Mouse (Mus musculus) neural tube, embryonic 13.5 days (tissue): ENCODE data around the gene Lamc3. TPM values are rescaled to one million over a fixed set of nuclear protein-coding genes. Genes with fewer than 3 reads are reported as not detected.

ENCODE experiments used
- ATAC-seq: fragments of 200-750 bp; cut with Nextera tagmentation; 2 replicates; pipeline ENCODE4 v1.8.0; 2017; ENCODE audit warnings: low read depth, mild to moderate bottlenecking, moderate TSS enrichment, moderate library complexity
- H3K27ac ChIP-seq: fragments of 300-500 bp; sonication (generic); replicated peaks from 2 replicates; pipeline ENCODE4 v1.5.1; 2015; ENCODE audit warnings: moderate library complexity, mild to moderate bottlenecking, inconsistent platforms
- H3K27me3 ChIP-seq: fragments of 300-500 bp; sonication (generic); 2 replicates; pipeline ENCODE4 v1.6.1; 2015; ENCODE audit warnings: mild to moderate bottlenecking, inconsistent platforms
- H3K36me3 ChIP-seq: fragments of 300-500 bp; sonication (generic); 2 replicates; pipeline ENCODE4 v1.6.1; 2015; ENCODE audit warnings: mild to moderate bottlenecking, inconsistent platforms
- H3K4me1 ChIP-seq: fragments of 300-500 bp; sonication (generic); replicated peaks from 2 replicates; pipeline ENCODE4 v1.6.1; 2015; ENCODE audit warnings: inconsistent platforms
- H3K4me2 ChIP-seq: fragments of 300-500 bp; sonication (generic); 2 replicates; pipeline ENCODE4 v1.6.1; 2015; ENCODE audit warnings: inconsistent platforms, mild to moderate bottlenecking, moderate library complexity
- H3K4me3 ChIP-seq: fragments of 300-500 bp; sonication (generic); 2 replicates; pipeline ENCODE4 v1.5.1; 2015; ENCODE audit warnings: mild to moderate bottlenecking, inconsistent platforms
- H3K9ac ChIP-seq: fragments of 300-500 bp; sonication (generic); 2 replicates; pipeline ENCODE4 v1.6.1; 2015; ENCODE audit warnings: moderate library complexity, mild to moderate bottlenecking, inconsistent platforms
- H3K9me3 ChIP-seq: fragments of 300-500 bp; sonication (generic); 2 replicates; pipeline ENCODE4 v1.6.1; 2016; ENCODE audit warnings: inconsistent platforms
- WGBS: fragments of 180-500 bp; shearing (Covaris S2); methylation state at CpG from one replicate; pipeline ENCODE4 v1.1.7; 2015; 5-methylcytosine and 5-hydroxymethylcytosine counted together
- polyA plus RNA-seq: library from polyadenylated mRNA; unstranded; fragments of >200 nt; fragmentation: Nextera tagmentation; extraction: Ambion mirVana; gene quantifications from 2 replicates; pipeline ENCODE4 v1.2.1, GENCODE M21; 2015

Lamc3 gene
- 5.3 and 5.7 TPM in 2 replicates for polyA plus RNA-seq

GRCm38 (mm10) chr2:31887030-31887429, at the start of gene Lamc3:
TSS of gene Lamc3 (plus strand) at chr2:31887291.
- Histone ChIP-seq H3K4me2 (peak within 1 kb of the TSS; percentile 40), H3K27ac (no peak within 1 kb of the TSS), H3K4me3 (peak within 1 kb of the TSS; percentile 26), H3K4me1 (peaks cover 9% of the 10 kb centered on the region), H3K9me3 (no peaks in the 10 kb centered on the region), H3K27me3 (peaks cover 86% of the 10 kb centered on the region), H3K36me3 (no peaks in the 10 kb centered on the region), H3K9ac (peak within 1 kb of the TSS; percentile 41; the same call in 1 of the 2 replicates)
- ATAC-seq = no peak
- WGBS = 5% methylated on average over 26 of the region's 26 CpGs

GRCm38 (mm10) chr2:31838868-31839267, 48.2 kb upstream of the Lamc3 start:
- peaks cover 45% of the 10 kb centered on the region for H3K27me3 ChIP-seq
- no peaks in the 10 kb centered on the region for H3K36me3 ChIP-seq
- H3K4me3 ChIP-seq = no peak overlapping the region
- ATAC-seq = no peak
- 44% methylated on average over 1 of the region's 1 CpGs for WGBS
- no peak overlapping the region for H3K4me2 ChIP-seq
- peaks cover 24% of the 10 kb centered on the region for H3K4me1 ChIP-seq
- H3K27ac ChIP-seq = no peak overlapping the region
- no peaks in the 10 kb centered on the region for H3K9me3 ChIP-seq
- no peak overlapping the region for H3K9ac ChIP-seq

GRCm38 (mm10) chr2:31844729-31845136, 42.4 kb upstream of the Lamc3 start:
- Histone ChIP-seq H3K27me3 (peaks cover 80% of the 10 kb centered on the region), H3K4me1 (peaks cover 27% of the 10 kb centered on the region), H3K36me3 (no peaks in the 10 kb centered on the region), H3K4me3 (peak overlapping the region; percentile 46), H3K9me3 (no peaks in the 10 kb centered on the region), H3K9ac (no peak overlapping the region), H3K4me2 (peak overlapping the region; percentile 87), H3K27ac (no peak overlapping the region)
- peak; percentile 48 for ATAC-seq
- 2% methylated on average over 10 of the region's 10 CpGs for WGBS

- Histone ChIP-seq H3K9me3 (no peaks in the 10 kb centered on the region), H3K4me3 (peak overlapping the region; percentile 46), H3K27ac (no peak overlapping the region), H3K4me2 (peak overlapping the region; percentile 87), H3K4me1 (peaks cover 27% of the 10 kb centered on the region), H3K36me3 (no peaks in the 10 kb centered on the region), H3K9ac (peak overlapping the region; percentile 63), H3K27me3 (peaks cover 73% of the 10 kb centered on the region)
- ATAC-seq = 0 out of 2 replicates have a peak, but pooled peaks have one; percentile 24
- 3% methylated on average over 26 of the region's 26 CpGs for WGBS
Observed at GRCm38 (mm10) chr2:31845512-31845895, 41.6 kb upstream of the Lamc3 start.

- WGBS = under 1% methylated on average over 87 of the region's 88 CpGs
- peak; percentile 36 for ATAC-seq
- H3K27ac ChIP-seq = no peak within 1 kb of the TSS
- H3K9ac ChIP-seq = peak within 1 kb of the TSS; percentile 63
- no peaks in the 10 kb centered on the region for H3K36me3 ChIP-seq
- H3K4me2 ChIP-seq = peak within 1 kb of the TSS; percentile 87
- H3K4me3 ChIP-seq = peak within 1 kb of the TSS; percentile 46
- H3K27me3 ChIP-seq = peaks cover 67% of the 10 kb centered on the region
- no peaks in the 10 kb centered on the region for H3K9me3 ChIP-seq
- peaks cover 27% of the 10 kb centered on the region for H3K4me1 ChIP-seq
Observed at GRCm38 (mm10) chr2:31845896-31846691, 41.0 kb upstream of the Lamc3 start, which contains the start of gene Fibcd1. TSS of gene Fibcd1 (minus strand) at chr2:31846005.

- Histone ChIP-seq H3K9me3 (no peaks in the 10 kb centered on the region), H3K4me2 (peak overlapping the region; percentile 87), H3K27ac (no peak overlapping the region), H3K36me3 (no peaks in the 10 kb centered on the region), H3K4me1 (peaks cover 27% of the 10 kb centered on the region), H3K27me3 (peaks cover 64% of the 10 kb centered on the region), H3K9ac (peak overlapping the region; percentile 63; the same call in 1 of the 2 replicates), H3K4me3 (peak overlapping the region; percentile 46)
- 4% methylated on average over 35 of the region's 35 CpGs for WGBS
- no peak for ATAC-seq
Observed at GRCm38 (mm10) chr2:31846692-31847660, 40.1 kb upstream of the Lamc3 start.

GRCm38 (mm10) chr2:31847908-31848307, 39.2 kb upstream of the Lamc3 start:
- Histone ChIP-seq H3K27ac (no peak overlapping the region), H3K9me3 (no peaks in the 10 kb centered on the region), H3K4me3 (no peak overlapping the region), H3K4me2 (no peak overlapping the region), H3K4me1 (peaks cover 27% of the 10 kb centered on the region), H3K36me3 (no peaks in the 10 kb centered on the region), H3K9ac (no peak overlapping the region), H3K27me3 (peaks cover 60% of the 10 kb centered on the region)
- no peak for ATAC-seq
- WGBS = 16% methylated on average over 6 of the region's 6 CpGs

- Histone ChIP-seq H3K4me2 (no peak overlapping the region), H3K27ac (no peak overlapping the region)
- no peak for ATAC-seq
Observed at GRCm38 (mm10) chr2:31850141-31850540, 37.0 kb upstream of the Lamc3 start.

GRCm38 (mm10) chr2:31855991-31856390, 31.1 kb upstream of the Lamc3 start:
- WGBS = 59% methylated on average over 8 of the region's 8 CpGs
- H3K4me2 ChIP-seq = no peak overlapping the region
- no peak for ATAC-seq

More at GRCm38 (mm10) chr2:31850141-31850540, 37.0 kb upstream of the Lamc3 start:
- no peak overlapping the region for H3K4me3 ChIP-seq
- no peak overlapping the region for H3K9ac ChIP-seq
- H3K36me3 ChIP-seq = no peaks in the 10 kb centered on the region
- H3K27me3 ChIP-seq = peaks cover 38% of the 10 kb centered on the region
- WGBS = 52% methylated on average over 12 of the region's 12 CpGs
- no peaks in the 10 kb centered on the region for H3K9me3 ChIP-seq
- peaks cover 19% of the 10 kb centered on the region for H3K4me1 ChIP-seq

GRCm38 (mm10) chr2:31857180-31857579, 29.9 kb upstream of the Lamc3 start:
- H3K4me3 ChIP-seq = no peak overlapping the region
- no peak overlapping the region for H3K4me2 ChIP-seq
- 60% methylated on average over 6 of the region's 6 CpGs for WGBS
- H3K9ac ChIP-seq = no peak overlapping the region
- ATAC-seq = no peak
- H3K27me3 ChIP-seq = peaks cover 11% of the 10 kb centered on the region; the same call in 1 of the 2 replicates
- no peak overlapping the region for H3K27ac ChIP-seq
- H3K4me1 ChIP-seq = peaks cover 35% of the 10 kb centered on the region
- H3K36me3 ChIP-seq = no peaks in the 10 kb centered on the region
- no peaks in the 10 kb centered on the region for H3K9me3 ChIP-seq

More at GRCm38 (mm10) chr2:31855991-31856390, 31.1 kb upstream of the Lamc3 start:
- Histone ChIP-seq H3K27ac (no peak overlapping the region), H3K4me3 (no peak overlapping the region), H3K9ac (no peak overlapping the region), H3K36me3 (no peaks in the 10 kb centered on the region), H3K4me1 (peaks cover 35% of the 10 kb centered on the region), H3K27me3 (peaks cover 17% of the 10 kb centered on the region; the same call in 1 of the 2 replicates), H3K9me3 (no peaks in the 10 kb centered on the region)

- ATAC-seq = no peak
- H3K4me2 ChIP-seq = no peak overlapping the region
- H3K4me3 ChIP-seq = no peak overlapping the region
- H3K9me3 ChIP-seq = no peaks in the 10 kb centered on the region
- H3K27ac ChIP-seq = no peak overlapping the region
- no peaks in the 10 kb centered on the region for H3K36me3 ChIP-seq
- peaks cover 10% of the 10 kb centered on the region; the same call in 1 of the 2 replicates for H3K27me3 ChIP-seq
- H3K4me1 ChIP-seq = peaks cover 35% of the 10 kb centered on the region
- no peak overlapping the region for H3K9ac ChIP-seq
- 19% methylated on average over 12 of the region's 12 CpGs for WGBS
Observed at GRCm38 (mm10) chr2:31858500-31858899, 28.6 kb upstream of the Lamc3 start.
